ENCODE assay signal across 28 mouse cellular contexts in genomic region chr1:169986166-169986565, GRCm38 (mm10). TPM values are rescaled to one million over a fixed set of nuclear protein-coding genes. Genes with fewer than 3 reads are reported as not detected.
DNase-seq lines count a peak whose midpoint lies in the region; ATAC-seq and TF ChIP-seq lines count a peak whose summit lies in the region.
"Had no signal": no experiment of that assay in that cellular context is flagged by ENCODE, and none has a peak within 500 bp of the region (broad histone marks: within the 10 kb centered on the region; RNA-seq: fewer than 3 reads in every experiment).

No protein-coding gene starts in this region.

- DNase-seq in heart, postnatal 10 days: peak; percentile 25 to 36
- DNase-seq in heart, postnatal 25 days (ENCODE audit: low spot score): no peak
- peak; percentile 29 for DNase-seq in adipocyte (ENCODE audit: low spot score)
- DNase-seq in limb, embryonic 14.5 days (ENCODE audit: low spot score): peak; percentile 80
- no peak for DNase-seq in right cerebral cortex, postnatal 36 days (ENCODE audit: low spot score in 2 of 2)
- DNase-seq in layer of hippocampus, adult 9-11 months: no peak
- DNase-seq: adrenal gland, postnatal 36 days; cerebellum, adult 11 months; cerebellum, adult 9-11 months; kidney, adult 2 months; left cerebral cortex, postnatal 4 days; lung, postnatal 4 days; thymus, postnatal 25 days had no signal

- no peaks in the 10 kb centered on the region for H3K9me3 ChIP-seq in embryonic facial prominence, embryonic 15.5 days (replicated peaks)
- H3K9me3 ChIP-seq in limb, embryonic 14.5 days (ENCODE audit: control insufficient read depth, low read length): no peaks in the 10 kb centered on the region
- H3K9me3 ChIP-seq: heart, embryonic 12.5 days; hindbrain, embryonic 15.5 days; liver, embryonic 15.5 days; lung, embryonic 15.5 days; midbrain, embryonic 10.5 days had no signal

- 44% methylated on average over 1 of the region's 1 CpGs for WGBS in embryonic facial prominence, embryonic 15.5 days
- 50% methylated on average over 1 of the region's 1 CpGs for WGBS in limb, embryonic 14.5 days

- peaks cover 34% of the 10 kb centered on the region for H3K36me3 ChIP-seq in embryonic facial prominence, embryonic 15.5 days
- peaks cover 42% of the 10 kb centered on the region for H3K36me3 ChIP-seq in limb, embryonic 14.5 days (ENCODE audit: control insufficient read depth, insufficient read depth, low read length)
- H3K36me3 ChIP-seq: hindbrain, embryonic 15.5 days; liver, embryonic 15.5 days; midbrain, embryonic 10.5 days had no signal

- no peak overlapping the region for H3K9ac ChIP-seq in embryonic facial prominence, embryonic 15.5 days
- H3K9ac ChIP-seq in limb, embryonic 14.5 days (ENCODE audit: low read depth, low read length, severe bottlenecking): no peak overlapping the region
- H3K9ac ChIP-seq: heart, embryonic 12.5 days; hindbrain, embryonic 15.5 days; liver, embryonic 15.5 days; lung, embryonic 15.5 days had no signal

- H3K4me1 ChIP-seq in embryonic facial prominence, embryonic 15.5 days: peaks cover 4% of the 10 kb centered on the region
- 0 out of 2 replicates have a peak, but pooled peaks cover 4% of the 10 kb centered on the region for H3K4me1 ChIP-seq in limb, embryonic 14.5 days (ENCODE audit: control insufficient read depth, insufficient read depth, low read length)
- H3K4me1 ChIP-seq: forebrain, embryonic 10.5 days; heart, embryonic 12.5 days; hindbrain, embryonic 15.5 days; liver, embryonic 15.5 days; lung, embryonic 15.5 days; midbrain, embryonic 10.5 days had no signal

- peak; percentile 69; the same call in 1 of the 2 replicates for ATAC-seq in embryonic facial prominence, embryonic 15.5 days (ENCODE audit: insufficient number of reproducible peaks, low FRiP score, low TSS enrichment, low read depth)
- peak; percentile 75 for ATAC-seq in limb, embryonic 14.5 days (ENCODE audit: low FRiP score, low read depth)
- no peak for ATAC-seq in monocyte, adult 5-6 weeks (replicated peaks; ENCODE audit: insufficient number of reproducible peaks, low FRiP score, low TSS enrichment, poor library complexity, severe bottlenecking)
- ATAC-seq: forebrain, embryonic 16.5 days had no signal

- H3K4me3 ChIP-seq in embryonic facial prominence, embryonic 15.5 days (replicated peaks): no peak overlapping the region
- no peak overlapping the region for H3K4me3 ChIP-seq in limb, embryonic 14.5 days (replicated peaks; ENCODE audit: low read length)
- H3K4me3 ChIP-seq: forebrain, embryonic 10.5 days; heart, embryonic 12.5 days; hindbrain, embryonic 15.5 days; liver, embryonic 15.5 days; lung, embryonic 15.5 days; midbrain, embryonic 10.5 days had no signal

- H3K27ac ChIP-seq in embryonic facial prominence, embryonic 15.5 days (replicated peaks): peak overlapping the region; percentile 8; the same call in 1 of the 2 replicates
- no peak overlapping the region for H3K27ac ChIP-seq in limb, embryonic 14.5 days (replicated peaks; ENCODE audit: low read depth, low read length)
- H3K27ac ChIP-seq: forebrain, embryonic 10.5 days; hindbrain, embryonic 15.5 days; kidney, postnatal 0 days; liver, embryonic 15.5 days; lung, embryonic 15.5 days; midbrain, embryonic 10.5 days; stomach, postnatal 0 days had no signal

- intact Hi-C loops in heart, postnatal 10 days (cut with DNase I): no loop called here
- intact Hi-C loops in heart, postnatal 25 days (cut with DNase I): no loop called here

- no peaks in the 10 kb centered on the region for H3K27me3 ChIP-seq in embryonic facial prominence, embryonic 15.5 days
- no peaks in the 10 kb centered on the region for H3K27me3 ChIP-seq in limb, embryonic 14.5 days (ENCODE audit: control insufficient read depth, insufficient read depth, low read length)
- H3K27me3 ChIP-seq: heart, embryonic 12.5 days; hindbrain, embryonic 15.5 days; liver, embryonic 15.5 days; lung, embryonic 15.5 days had no signal

- TF ChIP-seq POLR2A in limb, embryonic 14.5 days (IDR thresholded peaks at IDR 0.05; ENCODE audit: borderline replicate concordance, extremely low read depth, insufficient read depth, insufficient read length): no peak

- H3K4me2 ChIP-seq in embryonic facial prominence, embryonic 15.5 days (replicated peaks): no peak overlapping the region
- no peak overlapping the region for H3K4me2 ChIP-seq in limb, embryonic 14.5 days (replicated peaks; ENCODE audit: low read depth, low read length, severe bottlenecking)
- H3K4me2 ChIP-seq: heart, embryonic 12.5 days; hindbrain, embryonic 15.5 days; liver, embryonic 15.5 days; lung, embryonic 15.5 days had no signal

RNA-seq across cellular contexts. Expression of gene Hsd17b7, which starts 17.1 kb away (rescaled TPM):
- total RNA-seq in heart, postnatal 10 days (2021): 10 to 100 TPM; 24.5 to 29.4 TPM
- 10 to 100 TPM; 15.8 to 16.9 TPM for total RNA-seq in heart, postnatal 25 days (2021)
- 20.3 and 21.5 TPM in 2 replicates for polyA plus RNA-seq in embryonic facial prominence, embryonic 15.5 days (2015; fragmentation: Nextera tagmentation; extraction: Ambion mirVana)
- polyA plus RNA-seq in limb, embryonic 14.5 days (2012; rRNA removed): 10.7 and 13.1 TPM in 2 replicates
- polyA plus RNA-seq in limb, embryonic 14.5 days (2014; fragmentation: Nextera tagmentation; extraction: Ambion mirVana): 14.6 and 19.2 TPM in 2 replicates
- total RNA-seq in monocyte, adult 5-6 weeks (2017): 2.3 to 5.8 TPM (median 4.1 TPM) in 3 replicates

RNA-seq across cellular contexts. Expression of gene Ccdc190, which starts 57.7 kb away (rescaled TPM):
- under 1 TPM in 1 of 2 experiments, not detected in 1; 0.14 TPM for total RNA-seq in heart, postnatal 10 days (2021)
- total RNA-seq in heart, postnatal 25 days (2021): under 1 TPM; 0.13 to 0.20 TPM
- polyA plus RNA-seq in embryonic facial prominence, embryonic 15.5 days (2015; fragmentation: Nextera tagmentation; extraction: Ambion mirVana): 0.60 and 0.71 TPM in 2 replicates
- 0.20 and 0.24 TPM in 2 replicates for polyA plus RNA-seq in limb, embryonic 14.5 days (2012; rRNA removed)
- polyA plus RNA-seq in limb, embryonic 14.5 days (2014; fragmentation: Nextera tagmentation; extraction: Ambion mirVana): 0.28 TPM in 1 of 2 replicates, not detected in the other
- total RNA-seq in monocyte, adult 5-6 weeks (2017): not detected in 3 replicates
- total RNA-seq: common myeloid progenitor, adult 5-6 weeks; gastrocnemius, postnatal 4 days; neutrophil, adult 5-6 weeks had no signal
- polyA plus RNA-seq: heart, embryonic 12.5 days; intestine, embryonic 14.5 days; kidney, adult 2 months; liver, embryonic 15.5 days; lung, embryonic 15.5 days had no signal

Comparison
In these comparisons a context has a peak if more than half of its experiments do, and no peak if none do; other contexts are left out.
1. DNase-seq: peak in heart, postnatal 10 days (2 of 2), adipocyte (single experiment) and limb, embryonic 14.5 days (single experiment); none in heart, postnatal 25 days (single experiment), right cerebral cortex, postnatal 36 days (0 of 2) and layer of hippocampus, adult 9-11 months (single experiment).